Mouse (Mus musculus): ENCODE data around the gene Ppp1r9a. TPM values are rescaled to one million over a fixed set of nuclear protein-coding genes. Genes with fewer than 3 reads are reported as not detected.
A peak's percentile ranks its signal among the peaks of the same experiment; 100 is the strongest.
"Not testable (repeated sequence)": the region's sequence is repeated elsewhere in the genome, so short reads cannot be mapped to it uniquely, and the experiment has no call there.

The Ppp1r9a gene
- 37.4 and 45.4 TPM in 2 replicates for polyA plus RNA-seq (2015; fragmentation: Nextera tagmentation; extraction: Ambion mirVana)

- Histone ChIP-seq H3K36me3 (ENCODE audit: control insufficient read depth, insufficient read depth, low read length) (no peaks in the 10 kb centered on the region), H3K4me1 (ENCODE audit: control insufficient read depth, insufficient read depth, low read length) (peaks cover 29% of the 10 kb centered on the region), H3K9me3 (replicated peaks; ENCODE audit: control insufficient read depth, low read length, poor library complexity, severe bottlenecking) (no peaks in the 10 kb centered on the region), H3K4me3 (ENCODE audit: low read depth, low read length) (peak within 1 kb of the TSS; percentile 81), H3K27ac (ENCODE audit: low read length) (peak within 1 kb of the TSS; percentile 98), H3K4me2 (ENCODE audit: low read length) (peak within 1 kb of the TSS; percentile 67), H3K9ac (ENCODE audit: low read depth, low read length) (peak within 1 kb of the TSS; percentile 98), H3K27me3 (ENCODE audit: control insufficient read depth, insufficient read depth, low read depth, low read length) (no peaks in the 10 kb centered on the region)
- WGBS: under 1% methylated on average over 33 of the region's 49 CpGs
- ATAC-seq: peak; percentile 77
Measured at GRCm38 (mm10) chr6:4902674-4903324, at the start of gene Ppp1r9a. Gene Ppp1r9a, plus strand, starts transcription at chr6:4902917.

- Histone ChIP-seq H3K9ac (ENCODE audit: low read depth, low read length) (no peak overlapping the region), H3K4me3 (ENCODE audit: low read depth, low read length) (no peak overlapping the region), H3K27me3 (ENCODE audit: control insufficient read depth, insufficient read depth, low read depth, low read length) (no peaks in the 10 kb centered on the region), H3K36me3 (ENCODE audit: control insufficient read depth, insufficient read depth, low read length) (no peaks in the 10 kb centered on the region), H3K9me3 (replicated peaks; ENCODE audit: control insufficient read depth, low read length, poor library complexity, severe bottlenecking) (no peaks in the 10 kb centered on the region), H3K4me1 (ENCODE audit: control insufficient read depth, insufficient read depth, low read length) (no peaks in the 10 kb centered on the region), H3K4me2 (ENCODE audit: low read length) (no peak overlapping the region), H3K27ac (ENCODE audit: low read length) (no peak overlapping the region)
- ATAC-seq: no peak
- WGBS: 50% methylated on average over 10 of the region's 10 CpGs
Measured at GRCm38 (mm10) chr6:4855236-4855635, 47.5 kb upstream of the Ppp1r9a start.

DNA sequence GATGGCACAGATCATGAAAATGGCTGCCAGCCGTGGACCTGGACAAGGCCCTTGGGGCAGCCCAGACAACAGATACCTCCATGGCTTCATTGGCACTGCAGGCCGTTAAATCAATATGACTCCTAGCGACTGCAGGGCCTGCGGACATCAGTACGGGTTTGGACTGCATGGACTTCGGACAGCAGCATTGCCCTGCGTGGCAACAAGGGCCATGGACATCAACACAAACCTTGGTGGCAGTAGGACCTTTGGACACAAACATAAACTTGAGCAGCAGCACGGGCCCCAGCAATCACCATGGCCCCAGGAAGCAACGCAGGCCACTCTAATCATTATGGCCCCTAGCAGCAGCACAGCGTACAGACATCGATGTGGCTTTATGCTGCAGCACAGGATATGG, 45.8 kb upstream of the Ppp1r9a start:
- Histone ChIP-seq H3K4me2 (ENCODE audit: low read length) (no peak overlapping the region), H3K27ac (ENCODE audit: low read length) (no peak overlapping the region), H3K9ac (ENCODE audit: low read depth, low read length) (no peak overlapping the region), H3K9me3 (replicated peaks; ENCODE audit: control insufficient read depth, low read length, poor library complexity, severe bottlenecking) (no peaks in the 10 kb centered on the region), H3K36me3 (ENCODE audit: control insufficient read depth, insufficient read depth, low read length) (no peaks in the 10 kb centered on the region), H3K4me3 (ENCODE audit: low read depth, low read length) (no peak overlapping the region), H3K27me3 (ENCODE audit: control insufficient read depth, insufficient read depth, low read depth, low read length) (no peaks in the 10 kb centered on the region), H3K4me1 (ENCODE audit: control insufficient read depth, insufficient read depth, low read length) (no peaks in the 10 kb centered on the region)
- WGBS: 98% methylated on average over 11 of the region's 11 CpGs
- no peak for ATAC-seq

GRCm38 (mm10) chr6:4884316-4884715, 18.4 kb upstream of the Ppp1r9a start:
- Histone ChIP-seq H3K9me3 (replicated peaks; ENCODE audit: control insufficient read depth, low read length, poor library complexity, severe bottlenecking) (no peaks in the 10 kb centered on the region), H3K27ac (ENCODE audit: low read length) (no peak overlapping the region), H3K4me2 (ENCODE audit: low read length) (no peak overlapping the region), H3K4me3 (ENCODE audit: low read depth, low read length) (no peak overlapping the region), H3K9ac (ENCODE audit: low read depth, low read length) (no peak overlapping the region), H3K4me1 (ENCODE audit: control insufficient read depth, insufficient read depth, low read length) (no peaks in the 10 kb centered on the region), H3K36me3 (ENCODE audit: control insufficient read depth, insufficient read depth, low read length) (no peaks in the 10 kb centered on the region), H3K27me3 (ENCODE audit: control insufficient read depth, insufficient read depth, low read depth, low read length) (no peaks in the 10 kb centered on the region)
- WGBS: 62% methylated on average over 3 of the region's 3 CpGs
- no peak for ATAC-seq

GRCm38 (mm10) chr6:4889544-4889943, 13.2 kb upstream of the Ppp1r9a start:
- Histone ChIP-seq H3K9ac (ENCODE audit: low read depth, low read length) (no peak overlapping the region), H3K27ac (ENCODE audit: low read length) (no peak overlapping the region), H3K36me3 (ENCODE audit: control insufficient read depth, insufficient read depth, low read length) (no peaks in the 10 kb centered on the region), H3K4me2 (ENCODE audit: low read length) (no peak overlapping the region), H3K4me1 (ENCODE audit: control insufficient read depth, insufficient read depth, low read length) (no peaks in the 10 kb centered on the region), H3K9me3 (replicated peaks; ENCODE audit: control insufficient read depth, low read length, poor library complexity, severe bottlenecking) (no peaks in the 10 kb centered on the region), H3K4me3 (ENCODE audit: low read depth, low read length) (no peak overlapping the region), H3K27me3 (ENCODE audit: control insufficient read depth, insufficient read depth, low read depth, low read length) (no peaks in the 10 kb centered on the region)
- WGBS: 84% methylated on average over 9 of the region's 9 CpGs
- no peak for ATAC-seq

GRCm38 (mm10) chr6:4892417-4892816, 10.3 kb upstream of the Ppp1r9a start:
- no peaks in the 10 kb centered on the region for H3K9me3 ChIP-seq (replicated peaks; ENCODE audit: control insufficient read depth, low read length, poor library complexity, severe bottlenecking)
- ATAC-seq: no peak
- H3K4me3 ChIP-seq (ENCODE audit: low read depth, low read length): no peak overlapping the region
- no peaks in the 10 kb centered on the region for H3K27me3 ChIP-seq (ENCODE audit: control insufficient read depth, insufficient read depth, low read depth, low read length)
- no peak overlapping the region for H3K27ac ChIP-seq (ENCODE audit: low read length)
- H3K36me3 ChIP-seq (ENCODE audit: control insufficient read depth, insufficient read depth, low read length): no peaks in the 10 kb centered on the region
- H3K4me1 ChIP-seq (ENCODE audit: control insufficient read depth, insufficient read depth, low read length): no peaks in the 10 kb centered on the region
- 48% methylated on average over 11 of the region's 11 CpGs for WGBS
- H3K4me2 ChIP-seq (ENCODE audit: low read length): no peak overlapping the region
- no peak overlapping the region for H3K9ac ChIP-seq (ENCODE audit: low read depth, low read length)

DNA sequence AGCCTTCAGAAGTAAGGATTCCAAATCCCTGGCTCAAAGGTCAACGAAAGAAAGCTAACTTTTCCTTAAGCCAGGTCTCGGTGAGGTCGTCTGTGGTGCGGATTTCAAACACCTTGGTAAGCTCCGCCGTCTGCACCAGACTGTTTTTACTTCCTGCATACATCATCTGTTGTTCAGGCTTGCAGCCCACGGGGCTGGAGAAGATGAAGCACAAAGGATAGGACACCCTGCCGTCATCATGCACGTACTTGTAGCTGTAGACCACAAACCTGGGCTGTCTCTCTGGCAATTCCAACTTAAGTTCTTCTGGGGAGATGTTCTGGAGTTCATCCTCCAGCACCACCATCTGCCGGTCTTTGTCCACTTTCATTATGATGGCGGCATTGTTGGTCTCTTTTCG, 9.4 kb upstream of the Ppp1r9a start:
- not testable (repeated sequence) for H3K27me3 ChIP-seq (ENCODE audit: control insufficient read depth, insufficient read depth, low read depth, low read length); H3K9ac ChIP-seq (ENCODE audit: low read depth, low read length); ATAC-seq; H3K4me1 ChIP-seq (ENCODE audit: control insufficient read depth, insufficient read depth, low read length); H3K27ac ChIP-seq (ENCODE audit: low read length); H3K36me3 ChIP-seq (ENCODE audit: control insufficient read depth, insufficient read depth, low read length); H3K9me3 ChIP-seq (replicated peaks; ENCODE audit: control insufficient read depth, low read length, poor library complexity, severe bottlenecking); H3K4me2 ChIP-seq (ENCODE audit: low read length); H3K4me3 ChIP-seq (ENCODE audit: low read depth, low read length)
- WGBS: 72% methylated on average over 12 of the region's 12 CpGs

- no peak overlapping the region for H3K27ac ChIP-seq (ENCODE audit: low read length)
- no peak overlapping the region for H3K4me2 ChIP-seq (ENCODE audit: low read length)
- no peak for ATAC-seq
- peaks cover 8% of the 10 kb centered on the region for H3K4me1 ChIP-seq (ENCODE audit: control insufficient read depth, insufficient read depth, low read length)
- H3K36me3 ChIP-seq (ENCODE audit: control insufficient read depth, insufficient read depth, low read length): no peaks in the 10 kb centered on the region
- no peak overlapping the region for H3K4me3 ChIP-seq (ENCODE audit: low read depth, low read length)
- H3K27me3 ChIP-seq (ENCODE audit: control insufficient read depth, insufficient read depth, low read depth, low read length): no peaks in the 10 kb centered on the region
- H3K9ac ChIP-seq (ENCODE audit: low read depth, low read length): no peak overlapping the region
- 91% methylated on average over 6 of the region's 6 CpGs for WGBS
- no peaks in the 10 kb centered on the region for H3K9me3 ChIP-seq (replicated peaks; ENCODE audit: control insufficient read depth, low read length, poor library complexity, severe bottlenecking)
Measured at GRCm38 (mm10) chr6:4899906-4900305, 2.8 kb upstream of the Ppp1r9a start.

- no peaks in the 10 kb centered on the region for H3K27me3 ChIP-seq (ENCODE audit: control insufficient read depth, insufficient read depth, low read depth, low read length)
- WGBS: 1% methylated on average over 44 of the region's 77 CpGs
- H3K36me3 ChIP-seq (ENCODE audit: control insufficient read depth, insufficient read depth, low read length): no peaks in the 10 kb centered on the region
- peak overlapping the region; percentile 98 for H3K9ac ChIP-seq (ENCODE audit: low read depth, low read length)
- no peaks in the 10 kb centered on the region for H3K9me3 ChIP-seq (replicated peaks; ENCODE audit: control insufficient read depth, low read length, poor library complexity, severe bottlenecking)
- H3K4me3 ChIP-seq (ENCODE audit: low read depth, low read length): peak overlapping the region; percentile 81
- peaks cover 31% of the 10 kb centered on the region for H3K4me1 ChIP-seq (ENCODE audit: control insufficient read depth, insufficient read depth, low read length)
- H3K27ac ChIP-seq (ENCODE audit: low read length): peak overlapping the region; percentile 98
- peak; percentile 89 for ATAC-seq
- H3K4me2 ChIP-seq (ENCODE audit: low read length): peak overlapping the region; percentile 67
Measured at GRCm38 (mm10) chr6:4903325-4904054, 773 bp downstream of the Ppp1r9a start.

Data from midbrain, embryonic 16.5 days (tissue).